Mouse (Mus musculus) heart, adult 10 weeks (tissue): ENCODE measurements around the gene Tfpi. TPM values are rescaled to one million over a fixed set of nuclear protein-coding genes. Genes with fewer than 3 reads are reported as not detected.

ENCODE experiments used
- polyA plus RNA-seq: library from polyadenylated mRNA; stranded (reverse); fragments of 350-450 nt; fragmentation: Illumina TruSeq; extraction: RNeasy Lipid Tissue Mini Kit (QIAGEN cat#74804); gene quantifications from one replicate; pipeline ENCODE4 v1.2.3, GENCODE M21; 2014; ENCODE audit warnings: low read depth, low replicate concordance

Gene Tfpi
- 96.4 TPM for polyA plus RNA-seq

GRCm38 (mm10) chr2:84476577-84476976 lies at the start of gene Tfpi:
Tfpi (minus strand) TSS chr2:84476775.

DNA sequence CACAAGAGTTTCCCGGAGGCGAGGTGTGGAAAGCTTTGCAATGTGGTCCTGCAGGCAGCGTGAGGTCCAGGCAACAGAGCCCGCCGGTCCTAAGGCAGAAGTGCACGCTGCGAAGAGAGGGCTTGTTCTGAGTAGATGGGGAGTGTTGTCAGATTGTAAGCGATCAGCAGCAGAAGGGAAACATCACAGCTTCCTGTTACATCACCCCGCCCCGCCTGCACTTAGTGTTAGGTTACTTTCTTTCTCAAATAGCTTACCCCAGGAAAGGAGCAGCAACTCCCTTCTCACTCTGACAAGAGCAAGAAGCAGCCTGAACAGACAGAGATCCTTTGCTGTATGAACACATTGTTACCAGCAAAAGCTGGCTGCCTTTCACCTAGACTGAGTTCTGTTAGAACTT lies 51.4 kb downstream of the Tfpi start, which contains the start of gene Calcrl:
Gene Calcrl (minus strand): TSS at position 274 of the 400 bp plus-strand sequence.

Other genes with a start within 250 kb of the Tfpi start
- gene Calcrl, start 51.4 kb downstream of the Tfpi start, polyA plus RNA-seq, result 20.1 TPM
- 50.6 TPM for gene Ctnnd1, start 174.0 kb upstream of the Tfpi start, polyA plus RNA-seq
- not detected for gene Btbd18, start 182.3 kb upstream of the Tfpi start, polyA plus RNA-seq
- gene Selenoh, start 194.0 kb upstream of the Tfpi start, polyA plus RNA-seq, result 31.5 TPM
- not detected for gene Gm28635, start 201.3 kb upstream of the Tfpi start, polyA plus RNA-seq
- 15.4 TPM for gene Med19, start 201.6 kb upstream of the Tfpi start, polyA plus RNA-seq
- gene Tmx2, start 202.4 kb upstream of the Tfpi start, polyA plus RNA-seq, result 102 TPM
- gene Zdhhc5, start 238.4 kb upstream of the Tfpi start, polyA plus RNA-seq, result 53.7 TPM